Mouse (Mus musculus) limb, embryonic 14.5 days (tissue): ENCODE results near the gene Ptn. TPM values are rescaled to one million over a fixed set of nuclear protein-coding genes. Genes with fewer than 3 reads are reported as not detected.

ENCODE experiments used
- ATAC-seq: fragments of 200-750 bp; cut with Nextera tagmentation; 2 replicates; pipeline ENCODE4 v1.8.0; 2017; ENCODE audit warnings: low read depth, moderate number of reproducible peaks, moderate TSS enrichment; ENCODE audit not compliant: low FRiP score
- DNase-seq: peaks from one replicate; pipeline ENCODE4 v3.0.0-alpha.2; 2015; ENCODE audit warnings: low spot score
- H3K27ac ChIP-seq: fragments of 300-500 bp; sonication (generic); replicated peaks from 2 replicates; pipeline ENCODE4 v1.5.1; 2014; ENCODE audit warnings: low read depth, mild to moderate bottlenecking, low read length, moderate library complexity, mixed read lengths
- H3K27me3 ChIP-seq: fragments of 300-500 bp; sonication (generic); 2 replicates; pipeline ENCODE4 v1.6.1; 2014; ENCODE audit warnings: low read length, mixed read lengths; ENCODE audit not compliant: control insufficient read depth, insufficient read depth
- H3K36me3 ChIP-seq: fragments of 300-500 bp; sonication (generic); 2 replicates; pipeline ENCODE4 v1.6.1; 2014; ENCODE audit warnings: mild to moderate bottlenecking, low read length, moderate library complexity, mixed read lengths; ENCODE audit not compliant: control insufficient read depth, insufficient read depth
- H3K4me1 ChIP-seq: fragments of 300-500 bp; sonication (generic); 2 replicates; pipeline ENCODE4 v1.6.1; 2014; ENCODE audit warnings: antibody characterized with exemption, low read length, mixed read lengths; ENCODE audit not compliant: control insufficient read depth, insufficient read depth
- H3K4me2 ChIP-seq: fragments of 300-500 bp; sonication (generic); replicated peaks from 2 replicates; pipeline ENCODE4 v1.6.1; 2014; ENCODE audit warnings: low read depth, mild to moderate bottlenecking, low read length, moderate library complexity; ENCODE audit not compliant: severe bottlenecking
- H3K4me3 ChIP-seq: fragments of 300-500 bp; sonication (generic); replicated peaks from 2 replicates; pipeline ENCODE4 v1.5.1; 2014; ENCODE audit warnings: low read length
- H3K9ac ChIP-seq: fragments of 300-500 bp; sonication (generic); 2 replicates; pipeline ENCODE4 v1.6.1; 2014; ENCODE audit warnings: mild to moderate bottlenecking, low read depth, low read length, moderate library complexity; ENCODE audit not compliant: severe bottlenecking
- H3K9me3 ChIP-seq: fragments of 300-500 bp; sonication (generic); 2 replicates; pipeline ENCODE4 v1.6.1; 2016; ENCODE audit warnings: low read length; ENCODE audit not compliant: control insufficient read depth
- POLR2A ChIP-seq: fragments of 200-500 bp; IDR thresholded peaks from 2 replicates; pipeline ENCODE4 v1.8.0; 2012; ENCODE audit warnings: inconsistent platforms, mild to moderate bottlenecking, moderate library complexity, borderline replicate concordance; ENCODE audit not compliant: insufficient read depth, insufficient read length; ENCODE audit errors: extremely low read depth
- WGBS: fragments of 180-500 bp; shearing (Covaris S2); extraction: QIAGEN DNeasy Blood & Tissue Kit; methylation state at CpG from one replicate; pipeline ENCODE4 v1.1.7; 2014; 5-methylcytosine and 5-hydroxymethylcytosine counted together
- polyA plus RNA-seq, 2 experiments: library from polyadenylated mRNA; depleted of rRNA in 1 of 2; stranded (reverse) in 1 of 2; unstranded in 1 of 2; fragments of >200 nt; fragmentation: Nextera tagmentation in 1 of 2; extraction: Ambion mirVana in 1 of 2; gene quantifications; 2 replicates each; pipeline versions ENCODE4 v1.2.1 to v1.2.3; 2012 to 2014

Gene Ptn
- polyA plus RNA-seq, 2 experiments: 513 to 595 TPM

GRCm38 (mm10) chr6:36838747-36839146, 28.7 kb upstream of the Ptn start:
- no peaks in the 10 kb centered on the region for H3K27me3 ChIP-seq
- no peaks in the 10 kb centered on the region for H3K9me3 ChIP-seq
- H3K27ac ChIP-seq: no peak overlapping the region
- 97% methylated on average over 1 of the region's 1 CpGs for WGBS
- TF ChIP-seq POLR2A: no peak
- no peak overlapping the region for H3K9ac ChIP-seq
- no peak for DNase-seq
- H3K4me1 ChIP-seq: peaks cover 15% of the 10 kb centered on the region
- H3K4me3 ChIP-seq: no peak overlapping the region
- no peak overlapping the region for H3K4me2 ChIP-seq
- H3K36me3 ChIP-seq: no peaks in the 10 kb centered on the region
- ATAC-seq: no peak

GRCm38 (mm10) chr6:36835351-36835750, 25.3 kb upstream of the Ptn start:
- H3K4me2 ChIP-seq: no peak overlapping the region
- H3K4me1 ChIP-seq: peaks cover 4% of the 10 kb centered on the region; the same call in 1 of the 2 replicates
- TF ChIP-seq POLR2A: no peak
- no peak overlapping the region for H3K4me3 ChIP-seq
- ATAC-seq (no peak), DNase-seq (no peak)
- 70% methylated on average over 3 of the region's 3 CpGs for WGBS
- H3K36me3 ChIP-seq: no peaks in the 10 kb centered on the region
- no peak overlapping the region for H3K27ac ChIP-seq
- H3K9ac ChIP-seq: no peak overlapping the region
- no peaks in the 10 kb centered on the region for H3K27me3 ChIP-seq
- H3K9me3 ChIP-seq: no peaks in the 10 kb centered on the region

GRCm38 (mm10) chr6:36834695-36835265, 24.8 kb upstream of the Ptn start:
- TF ChIP-seq POLR2A: no peak
- no peaks in the 10 kb centered on the region for H3K36me3 ChIP-seq
- H3K4me1 ChIP-seq: peaks cover 4% of the 10 kb centered on the region; the same call in 1 of the 2 replicates
- DNase-seq (no peak), ATAC-seq (no peak)
- H3K9me3 ChIP-seq: no peaks in the 10 kb centered on the region
- no peak overlapping the region for H3K27ac ChIP-seq
- 81% methylated on average over 4 of the region's 4 CpGs for WGBS
- H3K27me3 ChIP-seq: no peaks in the 10 kb centered on the region
- no peak overlapping the region for H3K4me3 ChIP-seq
- H3K9ac ChIP-seq: no peak overlapping the region
- H3K4me2 ChIP-seq: no peak overlapping the region

- no peaks in the 10 kb centered on the region for H3K9me3 ChIP-seq
- peak overlapping the region; percentile 19; the same call in 1 of the 2 replicates for H3K27ac ChIP-seq
- H3K9ac ChIP-seq: no peak overlapping the region
- ATAC-seq (no peak), DNase-seq (no peak)
- 50% methylated on average over 4 of the region's 4 CpGs for WGBS
- no peak overlapping the region for H3K4me3 ChIP-seq
- no peaks in the 10 kb centered on the region for H3K27me3 ChIP-seq
- H3K4me2 ChIP-seq: no peak overlapping the region
- H3K4me1 ChIP-seq: peaks cover 4% of the 10 kb centered on the region; the same call in 1 of the 2 replicates
- TF ChIP-seq POLR2A: no peak
- H3K36me3 ChIP-seq: no peaks in the 10 kb centered on the region
These were observed 22.7 kb upstream of the Ptn start for GRCm38 (mm10) chr6:36832681-36833080.

GRCm38 (mm10) chr6:36832207-36832606, 22.2 kb upstream of the Ptn start:
- no peak overlapping the region for H3K9ac ChIP-seq
- no peaks in the 10 kb centered on the region for H3K9me3 ChIP-seq
- H3K36me3 ChIP-seq: no peaks in the 10 kb centered on the region
- no peak for ATAC-seq
- H3K27ac ChIP-seq: no peak overlapping the region
- H3K4me3 ChIP-seq: no peak overlapping the region
- H3K27me3 ChIP-seq: no peaks in the 10 kb centered on the region
- TF ChIP-seq POLR2A: no peak
- H3K4me1 ChIP-seq: 0 out of 2 replicates have a peak, but pooled peaks cover 4% of the 10 kb centered on the region
- 47% methylated on average over 2 of the region's 2 CpGs for whole genome bisulfite sequencing
- no peak overlapping the region for H3K4me2 ChIP-seq
- no peak for DNase-seq

GRCm38 (mm10) chr6:36830371-36830925, 20.4 kb upstream of the Ptn start:
- ATAC-seq: no peak
- no peaks in the 10 kb centered on the region for H3K27me3 ChIP-seq
- H3K4me2 ChIP-seq: no peak overlapping the region
- H3K27ac ChIP-seq: no peak overlapping the region
- TF ChIP-seq POLR2A: no peak
- no peaks in the 10 kb centered on the region for H3K9me3 ChIP-seq
- DNase-seq: peak; percentile 41
- no peaks in the 10 kb centered on the region for H3K36me3 ChIP-seq
- no peak overlapping the region for H3K9ac ChIP-seq
- 79% methylated on average over 9 of the region's 9 CpGs for WGBS
- 0 out of 2 replicates have a peak, but pooled peaks cover 4% of the 10 kb centered on the region for H3K4me1 ChIP-seq
- H3K4me3 ChIP-seq: no peak overlapping the region
